Mouse (Mus musculus) lung, adult 2 months (tissue): Measurements from ENCODE around the gene Ms4a6b.

ENCODE experiments used
- CTCF ChIP-seq: fragments of 200-500 bp; IDR thresholded peaks from 2 replicates; pipeline ENCODE4 v1.5.1; 2011; ENCODE audit warnings: mild to moderate bottlenecking, low read length, control low read depth; ENCODE audit not compliant: insufficient read depth
- POLR2A ChIP-seq: fragments of 200-500 bp; IDR thresholded peaks from 2 replicates; pipeline ENCODE4 v1.6.1; 2011; ENCODE audit warnings: low read depth, mild to moderate bottlenecking, control low read depth, low read length, borderline replicate concordance; ENCODE audit errors: extremely low read depth

- TF ChIP-seq CTCF (no peak), POLR2A (no peak)
Observed at GRCm38 (mm10) chr19:11485746-11486145, 30.6 kb upstream of the Ms4a6b start, which contains the start of gene Gm8369.
